Mouse (Mus musculus) olfactory bulb, adult 2 months (tissue): Measurements from ENCODE around the gene Wdr27. TPM values are rescaled to one million over a fixed set of nuclear protein-coding genes. Genes with fewer than 3 reads are reported as not detected.
"Not testable (repeated sequence)": the region's sequence is repeated elsewhere in the genome, so short reads cannot be mapped to it uniquely, and the experiment has no call there.

Experiments used
- H3K27ac ChIP-seq: fragments of 200-500 bp; 2 replicates; pipeline ENCODE4 v1.5.1; 2012; ENCODE audit warnings: low read depth, low read length; ENCODE audit not compliant: insufficient read depth
- H3K4me1 ChIP-seq: fragments of 200-500 bp; 2 replicates; pipeline ENCODE4 v1.6.1; 2012; ENCODE audit warnings: low read length; ENCODE audit not compliant: control insufficient read depth, insufficient read depth
- H3K4me3 ChIP-seq: fragments of 200-500 bp; 2 replicates; pipeline ENCODE4 v1.5.1; 2012; ENCODE audit warnings: mild to moderate bottlenecking, low read depth, low read length, moderate library complexity; ENCODE audit not compliant: insufficient read depth
- CTCF ChIP-seq: fragments of 200-500 bp; IDR thresholded peaks from 2 replicates; pipeline ENCODE4 v1.5.1; 2012; ENCODE audit warnings: low read depth, mild to moderate bottlenecking, low read length, moderate library complexity; ENCODE audit not compliant: insufficient read depth
- POLR2A ChIP-seq: fragments of 200-500 bp; IDR thresholded peaks from 2 replicates; pipeline ENCODE4 v1.6.1; 2012; ENCODE audit warnings: mild to moderate bottlenecking, low read depth, low read length, moderate library complexity; ENCODE audit not compliant: insufficient read depth
- WGBS: fragments of 180-500 bp; shearing (Covaris S2); methylation state at CpG from one replicate; pipeline ENCODE4 v1.1.7; 2018; 5-methylcytosine and 5-hydroxymethylcytosine counted together
- polyA plus RNA-seq: library from polyadenylated mRNA; stranded (reverse); fragments of >200 nt; gene quantifications from 2 replicates; pipeline ENCODE4 v1.2.4, GENCODE M21; 2012; ENCODE audit warnings: low replicate concordance; ENCODE audit not compliant: missing spikeins, insufficient read depth, insufficient read length

Gene Wdr27
- polyA plus RNA-seq, 1 experiment = not detected

DNA sequence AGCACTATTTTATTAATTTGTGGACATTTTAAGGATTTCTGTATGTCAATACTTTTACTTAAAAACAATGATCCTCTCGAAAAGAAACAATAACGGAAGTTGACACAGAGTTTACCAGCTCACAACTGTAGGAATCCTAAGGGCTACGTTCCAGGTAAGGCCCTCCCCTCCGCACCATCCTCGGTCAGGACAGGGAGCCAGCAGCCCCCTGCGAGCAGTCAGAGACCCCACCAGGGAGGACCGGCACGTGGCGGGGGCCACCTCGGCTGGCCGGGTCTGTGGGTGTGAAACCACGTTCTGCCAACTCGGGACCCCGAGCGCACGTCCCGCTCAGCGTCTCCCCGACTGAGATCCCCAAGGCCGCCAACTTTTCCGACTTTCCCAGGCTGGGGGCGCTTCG is 17.6 kb upstream of the Wdr27 start:
- TF ChIP-seq CTCF = no peak
- no peak for TF ChIP-seq POLR2A
- Histone ChIP-seq H3K27ac (no peak overlapping the region), H3K4me3 (peak overlapping the region; percentile 93), H3K4me1 (peaks cover 3% of the 10 kb centered on the region; the same call in 1 of the 2 replicates)
- WGBS = under 1% methylated on average over 23 of the region's 23 CpGs

DNA sequence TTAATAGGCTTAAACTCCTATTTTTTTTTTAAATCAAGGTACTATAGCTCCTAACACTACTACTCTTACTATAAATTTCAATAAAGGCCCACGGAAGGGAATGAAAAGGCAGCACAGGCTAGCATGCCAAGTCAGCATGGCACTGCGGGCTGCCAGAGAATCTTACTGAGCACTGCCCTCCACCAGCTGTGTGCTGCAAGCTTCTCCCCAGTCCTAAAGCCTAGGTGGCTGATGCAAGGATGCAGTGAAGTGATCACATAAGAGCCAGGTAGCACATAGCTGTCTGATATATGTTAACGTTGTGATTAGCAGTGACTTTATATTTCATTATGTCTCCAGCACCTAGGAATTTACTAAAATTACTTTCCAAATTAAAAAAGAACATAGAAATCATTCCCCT is 17.0 kb upstream of the Wdr27 start:
- no peak overlapping the region for H3K27ac ChIP-seq
- WGBS = 7% methylated on average over 3 of the region's 3 CpGs
- H3K4me1 ChIP-seq = peaks cover 3% of the 10 kb centered on the region; the same call in 1 of the 2 replicates
- TF ChIP-seq CTCF (no peak), POLR2A (no peak)
- no peak overlapping the region for H3K4me3 ChIP-seq

DNA sequence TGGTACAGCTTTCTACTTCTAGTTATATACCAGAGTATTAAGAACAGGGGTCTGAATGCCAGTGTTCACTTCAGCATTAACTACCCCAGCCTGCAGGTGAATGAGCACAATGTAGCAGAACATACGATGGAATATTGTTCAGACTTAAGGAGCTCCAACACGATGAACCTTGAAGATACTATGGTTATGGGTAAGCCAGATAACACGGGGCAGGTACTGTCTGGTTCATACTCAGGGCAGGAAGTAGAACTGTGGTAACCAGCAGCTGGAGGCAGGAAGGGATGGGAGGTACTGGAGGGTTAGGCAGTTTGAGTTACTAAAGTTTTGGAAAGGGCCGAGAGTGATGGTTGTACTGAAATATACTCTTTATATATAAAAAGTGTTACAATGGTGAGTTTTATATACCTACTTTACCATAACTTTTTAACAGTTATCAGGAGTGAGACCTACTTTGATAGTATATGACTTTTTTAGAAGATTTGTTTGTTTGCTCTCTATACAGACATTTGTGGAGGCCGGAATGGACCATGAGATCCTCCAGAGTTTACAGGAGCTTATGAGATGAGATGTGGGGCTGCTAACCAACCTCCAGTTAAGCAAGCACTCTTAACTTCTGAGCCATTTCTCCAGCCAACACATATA is 15.8 kb upstream of the Wdr27 start:
- WGBS = 88% methylated on average over 5 of the region's 5 CpGs
- no peak overlapping the region for H3K27ac ChIP-seq
- peaks cover 3% of the 10 kb centered on the region; the same call in 1 of the 2 replicates for H3K4me1 ChIP-seq
- TF ChIP-seq POLR2A = no peak
- TF ChIP-seq CTCF = no peak
- no peak overlapping the region for H3K4me3 ChIP-seq

DNA sequence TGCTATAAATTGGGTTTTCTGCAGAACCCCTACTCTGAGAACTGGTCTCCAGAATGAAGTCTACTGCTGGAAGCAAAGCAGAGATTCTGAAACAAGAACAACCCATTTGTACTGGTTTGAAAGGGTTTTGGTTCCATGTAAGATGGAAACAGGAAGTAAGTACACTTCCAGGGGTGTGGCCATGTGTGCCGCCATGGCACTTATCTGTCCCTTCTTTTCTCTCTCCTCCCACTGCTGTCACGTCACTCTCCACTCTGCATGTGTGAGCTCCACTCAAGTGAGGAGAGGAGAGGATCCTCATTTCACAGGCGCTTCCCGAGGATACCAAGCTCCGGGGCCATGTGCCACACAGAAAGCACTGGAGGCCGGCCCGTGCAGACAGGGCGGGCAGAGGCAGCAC is 10.5 kb upstream of the Wdr27 start:
- WGBS = 91% methylated on average over 8 of the region's 8 CpGs
- Histone ChIP-seq H3K4me3 (no peak overlapping the region), H3K27ac (no peak overlapping the region), H3K4me1 (no peaks in the 10 kb centered on the region)
- no peak for TF ChIP-seq POLR2A

DNA sequence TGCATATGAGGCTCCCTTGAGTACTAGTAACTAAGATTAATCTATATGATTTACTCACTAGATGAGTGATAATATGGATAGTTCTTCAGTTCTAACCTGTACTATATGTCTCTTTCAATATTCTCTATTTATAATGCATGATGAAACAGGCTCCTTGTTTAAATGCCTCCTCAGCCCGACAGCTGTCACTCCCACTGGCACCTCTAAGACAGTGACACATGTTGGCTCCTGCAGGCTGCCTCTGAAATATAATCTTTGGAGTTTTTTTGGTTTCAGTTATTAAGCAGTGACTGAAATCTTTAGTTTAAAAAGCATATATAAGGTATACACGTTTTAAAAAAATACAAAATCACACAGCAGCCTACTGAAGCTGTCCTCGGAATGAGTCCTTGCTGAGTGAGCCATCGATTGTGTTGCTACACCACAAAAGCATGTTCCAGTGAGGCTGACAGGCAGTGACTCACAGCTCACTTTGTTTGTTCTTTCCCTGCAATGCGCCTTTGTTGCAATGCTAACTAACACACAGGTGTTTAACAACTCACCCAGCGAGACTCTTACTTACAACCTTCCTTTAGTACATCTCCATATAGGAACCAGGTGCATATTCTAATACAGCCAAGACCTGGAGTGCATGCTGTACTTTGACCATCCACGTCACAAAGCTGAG is 6.3 kb upstream of the Wdr27 start:
- no peak overlapping the region for H3K4me3 ChIP-seq
- no peaks in the 10 kb centered on the region for H3K4me1 ChIP-seq
- WGBS = 61% methylated on average over 7 of the region's 7 CpGs
- TF ChIP-seq CTCF (no peak), POLR2A (no peak)
- peak overlapping the region; percentile 57; the same call in 1 of the 2 replicates for H3K27ac ChIP-seq

DNA sequence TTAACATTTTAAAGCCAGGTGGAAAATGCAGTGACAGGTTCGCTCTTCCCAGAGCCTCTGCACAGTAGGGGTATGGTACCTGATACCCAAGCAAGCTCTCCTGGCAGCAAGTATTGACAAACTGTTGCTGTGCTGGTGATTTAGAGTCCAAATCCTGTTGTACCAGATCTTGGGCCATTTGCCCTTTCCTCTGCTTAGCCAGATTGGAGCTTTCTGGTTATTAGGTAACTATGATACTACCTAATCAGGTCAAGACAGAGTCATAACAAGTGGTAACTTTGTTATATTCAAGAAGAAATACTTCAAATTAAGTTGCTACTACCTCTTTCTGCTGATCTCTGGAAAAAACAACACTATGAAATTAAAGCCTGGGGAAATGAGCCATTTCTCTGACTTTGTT is 1.6 kb upstream of the Wdr27 start:
- 97% methylated on average over 1 of the region's 1 CpGs for WGBS
- H3K4me1 ChIP-seq = peaks cover 13% of the 10 kb centered on the region
- H3K27ac ChIP-seq = no peak overlapping the region
- no peak overlapping the region for H3K4me3 ChIP-seq
- TF ChIP-seq CTCF (no peak), POLR2A (no peak)

DNA sequence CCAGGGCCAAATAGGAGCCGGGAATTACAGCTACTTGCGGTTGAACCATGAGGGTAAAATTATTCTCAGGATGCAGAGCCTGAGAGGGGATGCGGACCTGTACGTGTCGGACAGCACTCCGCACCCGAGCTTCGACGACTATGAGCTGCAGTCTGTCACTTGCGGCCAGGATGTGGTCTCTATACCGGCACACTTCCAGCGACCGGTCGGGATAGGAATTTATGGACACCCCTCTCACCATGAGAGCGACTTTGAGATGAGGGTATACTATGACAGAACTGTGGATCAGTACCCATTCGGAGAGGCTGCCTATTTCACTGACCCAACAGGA is 736 bp upstream of the Wdr27 start:
- H3K4me3 ChIP-seq = peak overlapping the region; percentile 65
- H3K27ac ChIP-seq = no peak overlapping the region
- TF ChIP-seq CTCF (no peak), POLR2A (no peak)
- WGBS = 11% methylated on average over 16 of the region's 16 CpGs
- peaks cover 13% of the 10 kb centered on the region for H3K4me1 ChIP-seq

DNA sequence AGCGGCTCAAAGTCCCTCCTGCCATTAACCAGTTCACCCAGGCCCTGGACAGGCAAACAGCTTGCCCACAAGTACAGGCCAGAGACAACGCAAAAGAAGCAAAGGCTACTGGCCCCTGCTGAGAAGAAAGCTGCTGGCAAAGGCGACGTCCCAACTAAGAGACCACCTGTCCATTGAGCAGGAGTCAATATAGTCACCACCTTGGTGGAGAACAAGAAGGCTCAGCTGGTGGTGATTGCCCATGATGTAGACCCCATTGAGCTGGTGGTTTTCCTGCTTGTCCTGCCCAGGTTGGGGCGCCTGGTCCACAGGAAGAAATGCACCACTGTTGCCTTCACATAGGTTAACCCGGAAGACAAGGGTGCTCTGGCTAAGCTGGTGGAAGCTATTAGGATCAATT is 777 bp downstream of the Wdr27 start:
- not testable (repeated sequence) for H3K27ac ChIP-seq
- WGBS = 53% methylated on average over 6 of the region's 6 CpGs

DNA sequence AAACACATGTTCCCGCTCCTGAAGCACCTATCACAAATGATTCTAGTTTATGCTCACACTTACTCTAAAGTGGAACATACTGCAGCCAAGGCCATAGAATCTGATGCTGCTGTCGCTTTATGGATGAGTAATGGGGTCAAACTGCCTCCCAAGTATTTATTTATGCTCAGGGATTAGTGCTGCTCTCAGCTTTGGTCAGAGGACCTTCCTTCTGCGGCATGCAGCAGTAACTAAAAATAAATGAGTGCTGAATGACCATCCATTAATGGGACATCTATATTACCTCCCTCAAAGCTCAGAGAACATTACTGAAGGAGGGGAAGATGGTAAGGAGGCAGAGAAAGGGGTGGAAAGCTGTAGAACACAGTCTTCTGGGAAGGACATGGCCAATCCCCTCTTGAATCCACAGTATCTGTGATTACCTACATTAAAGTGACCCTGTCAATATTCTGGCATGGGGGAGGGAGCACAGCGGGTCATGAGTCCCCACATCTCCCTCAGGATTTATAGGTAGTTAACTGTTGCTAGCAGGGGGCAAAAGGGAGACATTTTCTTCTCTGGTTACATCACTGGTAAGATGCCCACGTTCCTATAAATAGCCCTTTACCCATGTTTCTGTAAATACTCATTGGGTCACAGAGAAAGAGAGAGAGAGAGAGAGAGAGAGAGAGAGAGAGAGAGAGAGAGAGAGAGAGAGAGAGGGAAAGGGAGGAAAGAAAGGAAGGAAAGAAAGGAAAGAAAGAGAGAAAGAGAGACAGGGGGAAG is 6.9 kb downstream of the Wdr27 start:
- no peak overlapping the region for H3K27ac ChIP-seq
- no peaks in the 10 kb centered on the region for H3K4me1 ChIP-seq
- H3K4me3 ChIP-seq = no peak overlapping the region
- 72% methylated on average over 5 of the region's 5 CpGs for WGBS
- TF ChIP-seq POLR2A (no peak), CTCF (no peak)

More for the DNA sequence above, 777 bp downstream of the Wdr27 start:
- Histone ChIP-seq H3K4me3 (peak overlapping the region; percentile 18), H3K4me1 (peaks cover 13% of the 10 kb centered on the region)

DNA sequence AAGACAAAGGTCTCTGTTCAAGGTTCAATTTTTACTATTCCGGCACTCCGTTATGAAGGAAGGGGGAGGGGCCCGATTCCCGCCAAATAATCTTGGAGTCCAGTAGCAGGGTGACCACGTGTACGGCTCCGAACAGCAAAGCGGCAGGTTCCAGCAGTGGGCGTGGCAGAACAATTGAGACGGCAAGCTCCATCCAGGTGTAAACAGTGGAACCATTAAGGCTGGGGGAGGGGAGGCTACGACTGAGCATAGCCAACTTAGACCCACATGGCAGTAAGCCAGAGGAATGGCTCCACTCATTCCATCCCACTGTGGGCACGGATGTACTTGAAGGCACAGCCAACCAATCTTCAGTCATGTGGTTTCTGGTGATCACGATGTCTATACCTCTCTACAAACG is 7.7 kb downstream of the Wdr27 start:
- H3K4me1 ChIP-seq, H3K4me3 ChIP-seq, H3K27ac ChIP-seq: not testable (repeated sequence)
- WGBS = 77% methylated on average over 14 of the region's 14 CpGs
